Mouse (Mus musculus) liver, postnatal 0 days (tissue): Measurements from ENCODE around the gene Cfap97d2.

Experiments used
- CTCF ChIP-seq: sonication (generic); IDR thresholded peaks from 2 replicates; pipeline ENCODE4 v1.5.1; 2016; ENCODE audit warnings: antibody characterized with exemption, low read depth
- EP300 ChIP-seq: IDR thresholded peaks from 2 replicates; pipeline ENCODE4 v1.6.1; 2016; ENCODE audit warnings: antibody characterized with exemption, low read depth, mild to moderate bottlenecking

GRCm38 (mm10) chr8:13668367-13668766 is 37.3 kb upstream of the Cfap97d2 start:
- TF ChIP-seq CTCF (no peak), EP300 (no peak)
